Mouse (Mus musculus) kidney, adult 18-20 months (tissue): Measurements from ENCODE around the gene Pla2g2f.

Source experiments
- DNase-seq: peaks from one replicate; pipeline ENCODE4 v3.0.0; 2021

Gene Pla2g2f

DNA sequence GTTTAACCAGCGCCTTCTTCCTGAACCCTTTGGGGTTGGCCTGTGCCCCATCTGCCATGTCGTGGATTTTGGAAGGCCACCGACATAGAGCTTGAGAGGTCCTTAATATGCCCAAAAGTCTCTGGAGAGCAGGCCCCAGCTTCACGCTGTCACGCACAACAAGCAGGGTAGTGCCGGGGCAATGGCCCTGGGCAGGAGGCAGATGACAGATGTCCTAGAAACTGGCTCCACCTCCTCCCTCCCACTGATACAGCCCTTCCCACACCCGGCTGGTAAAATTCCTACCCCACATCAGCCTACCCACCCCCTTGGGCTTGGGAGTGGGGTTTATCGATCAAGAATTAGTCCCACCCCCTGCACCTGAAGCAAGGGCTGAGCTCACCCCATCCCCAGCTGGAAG, at the start of gene Pla2g2f:
TSS of gene Pla2g2f (minus strand) at position 211 of the 400 bp plus-strand sequence.
- DNase-seq, result no peak

DNA sequence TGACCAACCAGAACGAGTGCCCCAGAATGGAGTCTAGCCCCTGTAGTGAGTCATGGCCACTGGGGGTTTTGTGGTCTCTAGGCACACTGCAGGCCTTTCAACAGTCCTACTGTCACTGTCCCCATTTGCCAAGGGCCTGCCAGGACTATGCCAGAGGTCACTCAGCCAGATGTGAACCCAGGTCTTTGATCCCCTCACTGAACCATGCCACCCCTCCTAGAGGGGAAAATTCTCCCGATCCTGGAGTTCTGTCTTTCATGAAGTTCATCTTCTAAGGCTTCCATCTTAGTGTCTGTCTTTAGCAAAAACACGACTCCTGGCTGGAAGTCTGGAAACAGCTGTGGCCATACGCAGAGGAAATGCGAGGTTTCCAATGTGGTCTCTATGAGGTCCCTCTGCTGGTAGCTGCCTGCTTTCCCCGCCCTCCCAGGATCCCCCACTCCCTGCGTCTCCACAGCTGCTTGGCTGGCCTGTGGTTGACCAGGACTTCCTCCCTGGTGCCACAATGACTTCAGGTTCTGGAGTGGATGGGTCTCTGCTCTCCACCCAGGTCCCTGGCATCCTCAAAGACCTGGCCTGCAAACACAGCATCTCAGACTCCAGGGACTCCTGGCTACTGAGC, 49.6 kb upstream of the Pla2g2f start:
- DNase-seq, result no peak

DNA sequence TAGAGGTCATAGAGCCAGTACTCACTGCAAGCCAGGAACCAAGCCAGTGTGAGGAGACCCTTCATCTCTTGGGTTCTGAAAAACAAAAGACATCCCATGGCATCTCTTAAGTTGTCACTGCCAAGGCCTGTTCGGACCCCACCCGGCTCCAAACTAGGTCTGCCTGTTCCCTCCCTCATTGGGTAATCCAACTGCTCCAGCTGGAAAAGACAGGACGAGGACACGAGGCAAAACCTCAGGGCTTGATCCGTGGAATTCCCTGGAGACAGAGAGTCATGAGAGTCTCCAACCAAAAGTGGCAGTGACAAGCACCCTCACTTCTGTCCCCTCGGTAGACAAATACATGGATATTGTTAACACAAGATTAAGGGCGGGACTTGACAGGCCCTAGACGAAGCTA, 48.7 kb upstream of the Pla2g2f start:
- no peak for DNase-seq

DNA sequence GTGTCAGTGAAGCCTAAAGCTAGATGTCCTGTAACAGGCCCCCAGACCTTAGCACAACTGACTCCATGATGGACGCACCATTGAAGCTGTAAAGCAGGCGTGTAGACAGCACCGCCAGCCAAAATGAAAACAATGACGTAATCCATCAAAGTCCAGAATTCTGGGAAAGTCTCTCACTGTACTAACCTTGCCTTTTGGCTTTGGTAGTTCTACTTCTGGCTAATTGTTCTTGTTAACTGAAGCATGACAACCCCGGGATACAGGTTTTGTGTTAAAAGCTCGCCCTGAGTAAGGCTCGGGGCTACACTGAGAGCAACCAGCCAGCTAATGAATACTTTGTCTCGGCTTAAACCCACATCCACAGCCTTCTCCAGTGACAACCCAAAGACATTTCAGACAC, 47.8 kb upstream of the Pla2g2f start:
- DNase-seq, result no peak

DNA sequence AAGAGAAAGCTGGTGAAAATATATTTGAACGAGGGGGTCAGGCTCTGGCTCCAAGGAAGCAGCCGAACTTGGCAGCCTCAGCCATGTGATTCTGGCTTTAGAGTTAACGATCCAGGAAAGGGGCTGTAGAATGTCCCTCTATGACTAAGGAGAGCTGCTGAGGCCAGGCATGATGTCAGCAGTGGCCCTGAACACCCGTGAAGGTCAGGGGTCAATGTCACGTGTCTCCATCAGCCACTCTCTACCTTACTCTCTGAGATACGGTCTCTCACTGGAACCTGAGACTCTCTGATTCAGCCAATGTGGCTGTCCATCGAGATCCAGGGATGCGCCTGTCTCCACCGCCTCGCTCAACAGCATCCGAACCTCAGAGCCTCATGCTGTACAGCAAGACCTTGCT, 45.5 kb upstream of the Pla2g2f start:
- no peak for DNase-seq

DNA sequence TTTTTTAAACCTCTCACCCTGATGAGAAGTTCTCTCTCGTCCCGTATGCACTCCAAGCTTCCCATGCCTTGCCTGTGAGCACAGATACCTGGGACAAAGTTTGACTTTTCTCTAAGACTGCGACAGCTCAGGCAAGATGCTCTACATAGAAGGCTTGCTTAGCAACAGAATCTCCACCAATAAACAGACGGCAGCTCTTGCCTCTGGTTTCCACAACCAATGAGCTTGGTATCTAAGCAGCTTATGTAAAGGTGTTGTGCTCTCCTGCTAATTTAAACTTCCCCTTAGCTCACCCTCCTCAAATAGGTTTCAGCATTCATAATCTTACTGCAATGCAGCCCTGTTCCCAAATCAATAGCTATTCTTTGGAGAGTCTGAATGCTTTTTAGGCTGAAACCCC, 44.2 kb upstream of the Pla2g2f start:
- no peak for DNase-seq

DNA sequence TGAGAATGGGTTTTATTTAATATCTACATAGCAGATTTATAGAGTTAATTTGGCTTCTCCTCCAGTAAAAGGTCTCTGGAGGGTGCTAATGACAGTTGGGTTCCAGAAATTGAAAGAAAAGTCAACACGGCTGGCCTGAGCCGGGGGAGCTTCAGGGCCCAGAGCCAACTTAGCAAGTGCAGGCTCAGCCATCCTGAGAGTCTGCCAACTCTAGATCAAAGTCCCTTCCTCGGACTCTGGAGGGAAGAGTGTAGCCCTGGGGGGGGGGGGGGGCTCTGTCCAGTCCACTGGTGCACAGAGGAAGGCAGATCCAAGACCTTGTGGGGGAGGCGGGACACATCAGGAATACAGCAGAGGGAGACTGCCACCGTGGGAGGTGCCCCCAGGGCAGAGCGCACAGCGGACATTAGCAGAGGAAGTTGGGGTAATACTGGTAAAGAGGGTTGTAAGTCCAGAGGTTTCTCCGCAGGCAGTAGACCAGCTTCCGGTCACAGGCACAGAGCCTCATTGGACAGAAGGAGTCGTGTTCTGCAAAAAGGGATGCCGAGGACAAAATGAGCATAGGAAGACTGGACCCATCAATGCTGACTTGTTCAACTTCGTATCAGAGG, 42.8 kb upstream of the Pla2g2f start:
- peak; percentile 67 for DNase-seq

DNA sequence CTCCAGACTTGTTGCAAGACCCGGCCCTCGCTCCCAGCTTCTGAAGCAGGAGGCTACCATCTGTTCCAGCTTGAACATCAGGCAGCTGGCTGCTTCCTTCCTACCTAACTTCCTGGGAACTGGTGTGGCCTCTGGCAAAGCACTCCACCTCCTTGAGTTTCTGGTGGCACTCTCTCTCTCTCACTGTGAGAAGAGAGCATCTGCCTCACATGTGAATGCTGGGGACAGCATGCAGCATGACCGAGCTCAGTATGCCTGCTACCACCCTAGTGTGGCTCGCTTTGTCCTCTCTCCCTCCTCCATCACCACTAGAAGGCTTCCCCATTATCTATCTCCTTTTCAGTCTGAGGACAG, 39.8 kb upstream of the Pla2g2f start:
- DNase-seq, result no peak

DNA sequence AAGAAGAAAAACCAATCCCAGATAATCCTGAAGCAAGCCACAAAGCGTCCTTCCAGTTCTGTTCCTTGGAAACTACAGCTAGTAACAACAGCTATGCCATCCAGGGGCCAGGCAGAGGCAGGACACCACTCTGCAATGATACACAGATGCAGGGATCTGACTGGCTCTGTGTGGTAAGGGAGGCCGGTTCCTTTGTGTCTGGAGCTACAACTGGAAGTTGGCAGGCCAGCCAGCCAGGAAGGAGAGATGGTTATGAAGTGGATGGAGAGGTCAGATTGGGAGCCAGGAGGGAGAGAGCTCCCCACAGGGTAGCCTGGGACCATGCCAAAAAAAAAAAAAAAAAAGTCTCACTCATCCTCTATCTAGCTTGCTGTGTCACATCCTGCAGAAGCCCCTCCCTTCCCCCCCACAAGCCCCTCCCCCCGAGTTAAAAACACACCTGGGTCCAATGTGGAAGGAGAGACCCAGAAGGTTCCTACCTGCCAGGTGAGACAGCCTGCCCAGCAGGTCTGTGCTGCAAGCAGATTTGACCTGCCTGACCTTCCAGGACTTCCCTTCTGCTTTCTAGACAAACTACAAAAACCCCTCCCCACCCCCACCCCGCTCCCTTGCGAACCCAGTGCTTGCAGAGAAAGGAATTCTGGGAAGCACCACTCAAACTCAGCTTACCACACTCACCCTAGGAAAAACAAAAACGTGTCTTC, 39.2 kb upstream of the Pla2g2f start:
- no peak for DNase-seq

DNA sequence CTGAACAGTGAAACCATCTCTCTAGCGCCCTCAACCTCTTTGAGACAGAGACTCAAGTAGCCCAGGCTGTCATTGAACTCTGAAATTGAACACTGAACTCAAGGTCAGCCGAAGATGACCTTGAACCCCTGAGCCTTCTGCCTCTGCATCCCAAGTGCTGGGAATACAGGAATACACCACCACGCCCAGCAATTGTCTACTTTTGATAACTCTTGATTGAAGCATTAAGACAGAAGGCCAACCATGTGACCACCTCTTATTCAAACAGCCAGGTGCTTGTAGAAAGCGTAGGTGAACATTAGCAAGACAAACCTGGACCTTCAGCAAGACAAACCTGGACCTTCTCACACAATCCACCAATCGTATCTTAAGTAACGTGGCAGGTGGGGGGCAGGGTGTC, 36.9 kb upstream of the Pla2g2f start:
- no peak for DNase-seq

DNA sequence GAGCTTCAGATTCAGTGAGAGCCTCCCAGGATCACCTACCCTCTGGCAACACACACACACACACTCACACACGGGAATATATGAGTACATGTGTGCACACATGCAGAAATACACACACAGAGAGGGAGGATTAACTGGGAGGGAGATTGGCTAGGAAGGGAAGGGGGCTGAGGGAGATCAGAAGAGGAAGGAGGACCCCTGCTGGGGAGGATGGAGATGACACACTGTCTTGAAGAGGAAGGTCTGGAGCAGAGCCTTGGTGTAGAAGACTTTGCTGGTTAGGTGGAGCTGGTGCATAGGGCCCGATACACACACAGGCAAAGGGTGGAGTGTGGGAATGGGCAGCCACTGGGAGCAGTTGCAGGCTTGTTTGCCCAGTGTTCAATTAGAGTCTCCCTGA, 35.9 kb upstream of the Pla2g2f start:
- DNase-seq, result peak; percentile 37

DNA sequence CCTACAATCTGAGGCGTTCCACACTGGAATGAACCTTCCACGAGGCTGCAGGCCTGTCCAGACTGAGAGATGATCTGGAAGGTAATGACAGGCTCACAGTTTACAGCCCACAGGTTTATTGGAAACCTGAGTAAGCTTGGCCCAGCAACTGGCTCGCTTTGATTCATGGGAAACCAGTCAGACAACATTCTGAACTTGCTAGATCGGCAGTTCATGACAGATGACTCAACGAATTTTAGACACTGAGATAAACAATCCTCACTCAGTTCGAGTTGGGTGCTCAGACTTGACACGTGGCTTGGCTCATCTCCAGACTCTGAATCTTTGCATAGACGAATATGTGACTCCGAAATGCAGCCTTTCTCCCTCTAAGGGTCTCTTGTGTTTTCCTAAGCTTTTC, 35.2 kb upstream of the Pla2g2f start:
- DNase-seq, result peak; percentile 23

DNA sequence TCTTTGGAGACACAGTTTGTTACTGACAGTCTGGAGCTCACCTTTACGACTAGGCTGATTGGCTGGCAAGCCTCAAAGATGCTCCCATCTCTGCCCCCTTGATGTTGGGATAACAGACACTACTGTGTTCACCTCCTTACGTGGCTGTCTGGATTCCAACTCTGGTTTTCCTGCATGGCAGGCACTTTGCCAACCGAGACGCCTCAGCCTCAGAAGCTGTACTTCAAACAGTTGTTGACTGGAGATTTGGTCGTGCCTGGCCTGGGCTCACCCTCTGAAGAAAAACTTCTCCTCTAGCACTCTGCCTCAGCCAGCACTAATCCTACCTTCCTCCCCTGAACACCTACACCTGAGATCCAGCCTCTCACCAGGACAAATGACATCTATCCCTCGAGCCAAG, 34.0 kb upstream of the Pla2g2f start:
- DNase-seq, result no peak

DNA sequence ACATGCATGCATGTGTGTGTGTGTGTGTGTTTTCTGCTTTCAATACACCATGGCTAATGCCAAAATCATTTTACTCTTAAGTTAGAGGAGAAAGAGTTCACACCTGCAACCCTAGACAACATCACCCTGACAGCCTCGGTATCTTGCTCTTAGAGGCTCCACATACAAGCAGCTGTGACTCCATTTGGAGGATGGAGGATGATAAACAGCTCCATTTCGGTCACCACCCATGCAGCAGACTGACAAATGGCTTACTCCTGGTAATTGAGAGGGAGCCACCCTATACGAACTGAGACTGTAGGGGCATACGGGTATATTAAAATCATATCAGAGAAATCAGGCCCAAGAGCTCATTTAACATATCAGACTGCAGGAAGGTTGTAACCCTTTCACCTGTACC, 31.0 kb upstream of the Pla2g2f start:
- no peak for DNase-seq

DNA sequence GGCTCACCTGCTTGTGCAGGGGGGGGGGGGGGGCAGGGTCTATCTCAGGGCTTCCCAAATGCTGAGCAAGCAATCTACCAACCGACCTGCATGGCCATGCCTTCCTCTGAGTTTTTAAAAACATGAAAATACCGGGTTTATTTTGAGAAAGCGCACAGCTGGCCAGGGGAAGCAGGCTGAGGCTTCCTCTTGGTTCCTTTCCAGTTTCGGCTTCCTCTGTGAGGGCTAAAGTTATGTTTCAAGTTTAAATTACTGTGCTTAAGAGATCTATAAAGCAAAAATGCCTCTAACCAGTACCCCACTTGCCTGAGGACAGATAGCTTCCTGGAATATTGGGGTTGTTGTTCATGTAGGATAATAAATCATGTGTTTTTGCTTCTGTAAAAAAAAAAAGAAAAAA, 28.7 kb upstream of the Pla2g2f start:
- DNase-seq, result no peak

DNA sequence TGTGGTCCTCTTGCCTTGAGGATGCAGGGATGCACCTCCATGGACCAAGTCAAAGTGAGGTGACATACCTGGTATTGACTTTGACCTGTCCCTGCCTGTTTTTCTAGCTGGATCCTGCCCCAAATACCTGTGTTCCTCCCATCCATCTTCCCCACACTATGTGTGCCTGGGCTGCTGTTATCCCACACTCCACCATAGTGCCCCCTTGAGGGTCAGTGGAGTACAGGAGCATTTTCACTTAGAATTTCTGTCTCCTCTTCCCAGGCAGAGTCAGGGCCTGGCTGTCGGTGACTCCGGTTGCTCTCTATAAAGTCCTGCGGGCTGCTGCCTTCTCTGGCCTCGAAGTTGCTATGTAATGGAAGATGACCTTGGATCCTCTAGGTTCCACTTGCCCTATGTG, 28.3 kb upstream of the Pla2g2f start:
- DNase-seq, result no peak

DNA sequence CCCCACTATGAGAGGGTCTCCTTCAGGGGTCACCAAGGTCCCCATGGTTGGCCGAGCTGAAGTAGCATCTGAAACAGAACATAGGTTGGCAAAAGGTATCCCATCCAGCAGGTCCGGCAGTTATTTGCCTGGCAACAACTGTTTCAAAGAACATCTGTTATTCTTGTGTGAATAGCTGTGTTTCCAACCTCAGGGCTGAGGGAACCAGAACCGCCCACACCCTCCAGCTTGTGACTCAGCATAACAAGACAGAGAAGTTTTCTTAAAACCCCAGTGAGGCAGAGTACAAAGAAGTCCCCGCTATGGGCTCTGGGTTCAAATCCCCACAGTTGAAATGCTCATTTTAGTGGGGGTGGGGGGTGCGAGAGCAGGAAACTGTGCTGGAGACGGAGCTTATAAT, 24.7 kb upstream of the Pla2g2f start:
- no peak for DNase-seq

DNA sequence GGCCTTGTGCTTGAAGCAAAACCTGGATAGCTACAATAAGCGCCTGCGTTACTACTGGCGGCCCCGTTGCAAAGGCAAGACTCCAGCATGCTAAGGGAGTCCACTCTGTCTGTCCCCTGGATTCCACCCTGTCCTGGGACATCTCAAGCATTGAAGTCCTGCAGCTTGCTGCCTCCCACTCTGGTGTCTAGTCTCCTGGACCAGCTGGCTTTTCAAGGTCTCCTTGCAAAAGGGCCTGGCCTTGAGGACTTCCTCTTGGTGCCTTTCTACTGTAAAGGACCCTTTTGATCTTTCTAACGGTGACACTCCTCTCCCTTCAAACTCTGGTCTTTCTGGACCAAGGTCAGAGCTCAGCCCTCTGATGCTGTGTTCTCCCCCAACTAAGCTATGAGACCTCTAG, 22.9 kb upstream of the Pla2g2f start:
- DNase-seq, result no peak

DNA sequence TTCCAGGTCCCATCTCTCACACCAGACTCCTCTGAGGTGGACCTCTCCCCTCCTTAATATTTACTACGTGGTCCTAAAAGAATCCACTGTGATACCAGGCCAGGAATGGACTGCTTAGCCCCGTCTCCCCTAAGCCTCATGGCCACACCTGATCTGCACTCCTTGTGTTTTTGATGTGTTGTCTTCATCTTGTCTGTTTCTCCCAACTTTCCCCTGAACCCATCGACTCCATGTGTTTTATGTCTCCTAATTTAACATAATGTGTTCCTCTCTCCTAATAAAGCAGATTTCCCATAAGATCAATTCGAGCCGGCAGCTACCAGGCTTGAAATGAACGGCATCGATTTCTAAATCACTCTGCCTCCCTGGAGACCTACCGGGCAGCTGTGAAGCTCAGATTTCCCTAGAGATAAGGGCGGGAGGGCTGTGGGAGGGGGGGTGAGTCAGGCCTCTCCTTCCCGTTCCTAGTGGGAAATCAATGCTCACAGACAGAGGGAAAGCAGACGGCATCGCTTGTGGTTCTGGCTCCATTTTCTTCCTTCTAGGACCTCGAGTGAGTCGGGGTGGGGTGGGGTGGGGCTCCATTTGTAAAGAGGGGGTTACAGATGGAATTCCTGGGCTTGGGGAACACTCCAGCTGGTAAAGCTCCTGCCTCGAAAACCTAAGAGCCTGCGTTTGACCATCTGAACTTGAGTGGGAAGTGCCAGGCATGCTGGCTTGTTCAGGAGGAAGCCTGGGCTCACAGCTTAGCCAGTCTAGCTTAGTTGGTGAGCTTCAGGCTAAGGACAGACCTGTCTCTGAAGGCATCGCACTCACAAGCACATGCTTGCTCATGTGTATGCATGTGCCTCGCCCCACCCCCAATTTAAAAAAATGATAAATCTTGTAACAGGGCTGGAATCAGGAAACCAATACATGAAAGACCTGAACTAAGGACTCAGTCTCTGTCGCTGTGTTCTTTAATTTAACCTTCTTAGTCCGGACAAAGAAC, 20.3 kb upstream of the Pla2g2f start:
- no peak for DNase-seq

DNA sequence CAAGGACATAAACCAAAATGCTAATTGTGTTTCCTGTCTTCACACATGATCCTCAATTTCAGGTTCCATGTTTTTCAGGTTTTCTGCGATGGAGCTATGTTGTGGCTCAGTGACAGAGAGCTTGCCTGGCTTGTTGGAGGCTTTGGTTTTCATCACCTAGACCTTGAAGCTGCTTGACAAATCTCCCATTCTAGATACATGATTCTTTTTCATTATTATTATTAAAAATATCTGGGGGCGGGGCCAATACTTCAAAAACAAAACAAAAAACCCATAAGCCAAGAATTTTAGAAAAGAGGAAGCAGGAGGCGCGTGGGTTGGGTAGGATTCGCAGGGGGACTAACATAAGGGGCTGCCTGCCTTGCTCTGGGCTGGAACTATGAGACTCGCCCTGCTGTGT, 18.0 kb upstream of the Pla2g2f start, which contains the start of gene Pla2g2d:
TSS of gene Pla2g2d (plus strand) at position 301 of the 400 bp plus-strand sequence.
- no peak for DNase-seq

DNA sequence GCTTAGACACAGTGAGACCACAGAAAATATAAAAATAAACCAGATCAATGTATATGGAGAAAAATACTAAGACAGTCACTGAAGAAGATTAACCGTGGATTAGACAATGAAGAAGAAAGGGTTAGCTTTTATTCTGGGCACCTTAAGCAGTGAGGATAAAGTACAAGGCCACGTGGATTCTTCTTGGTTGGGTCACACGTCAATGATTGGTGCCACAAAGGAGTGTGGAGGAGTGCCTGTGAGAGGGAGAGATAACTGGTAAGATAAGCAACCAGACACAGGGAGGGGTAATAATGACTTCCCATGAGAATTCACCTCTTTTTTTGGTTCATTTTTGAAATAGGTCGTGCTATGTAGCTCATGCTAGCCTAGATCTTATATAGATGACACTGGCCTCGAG, 15.0 kb upstream of the Pla2g2f start:
- no peak for DNase-seq

DNA sequence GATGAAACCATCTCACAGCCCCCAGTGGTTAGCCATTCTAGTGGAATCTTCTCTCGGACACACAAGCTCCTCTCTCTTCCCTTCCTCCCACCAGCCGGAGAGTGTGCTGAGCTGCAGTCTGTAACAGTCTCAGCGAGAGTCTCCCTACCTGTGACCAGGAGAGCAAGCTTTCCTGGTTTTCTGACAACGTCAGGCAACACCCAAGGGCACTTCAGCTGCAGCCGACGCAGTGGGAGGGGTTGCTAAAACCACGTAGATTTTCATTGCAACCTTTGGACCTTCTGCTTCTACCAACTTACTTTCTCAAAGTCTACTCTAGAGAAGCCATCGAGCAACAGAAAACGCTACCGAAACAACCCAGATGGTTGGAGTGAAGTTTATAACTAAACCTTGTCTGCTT, 14.5 kb upstream of the Pla2g2f start:
- DNase-seq, result no peak

DNA sequence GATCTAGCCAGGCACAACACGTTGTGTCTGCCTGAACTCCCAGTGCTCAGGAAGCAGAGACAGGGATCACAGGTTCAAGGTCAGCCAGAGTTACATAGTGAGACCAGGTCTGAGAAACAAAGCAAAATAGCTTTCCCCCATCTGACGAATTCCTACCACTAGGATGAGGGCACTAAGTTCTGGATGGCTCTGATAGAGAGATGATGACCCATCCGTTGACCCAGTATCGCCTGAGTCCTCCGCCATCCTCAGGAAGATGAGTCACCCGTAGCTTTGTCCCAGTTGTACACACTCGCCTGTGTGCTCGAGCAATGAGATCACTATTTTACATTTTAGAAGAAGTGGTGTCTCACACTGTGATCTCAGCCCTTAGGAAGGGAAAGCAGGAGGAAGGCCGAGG, 4.8 kb upstream of the Pla2g2f start:
- DNase-seq, result no peak
